12 mouse cellular contexts compared by ENCODE assay signal in the genomic region with DNA sequence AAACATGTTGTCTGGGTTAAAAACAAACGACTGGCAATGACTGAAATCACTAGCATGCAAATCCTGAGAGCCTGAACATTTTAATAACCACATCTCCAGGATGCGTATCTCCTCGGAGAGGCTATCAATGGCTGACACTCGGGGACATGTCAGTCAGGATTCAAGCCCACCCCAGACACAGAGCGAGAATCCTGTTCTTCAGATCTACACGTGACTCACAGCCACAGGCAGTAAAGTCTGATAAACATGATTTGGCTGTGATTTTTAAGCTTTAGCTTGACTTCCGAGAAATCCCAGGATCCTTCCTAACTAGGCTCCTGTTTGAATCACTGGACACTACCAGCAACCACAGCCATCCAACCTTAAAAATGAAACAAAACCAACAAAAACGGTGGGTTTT. TPM values are rescaled to one million over a fixed set of nuclear protein-coding genes. Genes with fewer than 3 reads are reported as not detected.
DNase-seq lines count a peak whose midpoint lies in the region; ATAC-seq and TF ChIP-seq lines count a peak whose summit lies in the region.
"Had no signal": no experiment of that assay in that cellular context is flagged by ENCODE, and none has a peak within 500 bp of the region (broad histone marks: within the 10 kb centered on the region; RNA-seq: fewer than 3 reads in every experiment).

No protein-coding gene starts in this region.

- H3K36me3 ChIP-seq in heart, embryonic 15.5 days: no peaks in the 10 kb centered on the region
- H3K36me3 ChIP-seq in forebrain, embryonic 14.5 days (ENCODE audit: control insufficient read depth, insufficient read depth, low read length): no peaks in the 10 kb centered on the region
- no peaks in the 10 kb centered on the region for H3K36me3 ChIP-seq in midbrain, embryonic 14.5 days (ENCODE audit: control insufficient read depth, insufficient read depth, low read length)

- no peak for TF ChIP-seq CTCF in brain, embryonic 14.5 days (IDR thresholded peaks at IDR 0.05; ENCODE audit: borderline replicate concordance, extremely low read depth, insufficient read depth, insufficient read length)

- TF ChIP-seq POLR2A in brain, embryonic 14.5 days (IDR thresholded peaks at IDR 0.05; ENCODE audit: borderline replicate concordance, extremely low read depth, insufficient read depth, insufficient read length, poor library complexity, severe bottlenecking): no peak

- 27% methylated on average over 8 of the region's 8 CpGs for WGBS in heart, embryonic 15.5 days
- 15% methylated on average over 8 of the region's 8 CpGs for WGBS in forebrain, embryonic 14.5 days
- 7% methylated on average over 8 of the region's 8 CpGs for WGBS in midbrain, embryonic 14.5 days

- no peaks in the 10 kb centered on the region for H3K9me3 ChIP-seq in heart, embryonic 15.5 days (replicated peaks)
- no peaks in the 10 kb centered on the region for H3K9me3 ChIP-seq in forebrain, embryonic 14.5 days (replicated peaks; ENCODE audit: control insufficient read depth, low read length)
- no peaks in the 10 kb centered on the region for H3K9me3 ChIP-seq in midbrain, embryonic 14.5 days (ENCODE audit: control insufficient read depth, low read length)

- no peak for DNase-seq in heart, postnatal 14 days
- DNase-seq in brain, embryonic 14.5 days (ENCODE audit: low read depth): peak; percentile 72
- no peak for DNase-seq in forebrain, embryonic 14.5 days (ENCODE audit: low spot score)
- peak; percentile 64 for DNase-seq in midbrain, embryonic 14.5 days
- no peak for DNase-seq in layer of hippocampus, postnatal 14 days (ENCODE audit: low spot score in 2 of 2)
- no peak for DNase-seq in cerebellum, adult 9-10 months
- DNase-seq: cerebellum, adult 11-12 months; embryo, embryonic 11 days; liver had no signal

- ATAC-seq in heart, embryonic 15.5 days (replicated peaks; ENCODE audit: insufficient number of reproducible peaks, insufficient read depth, low FRiP score, low read depth): no peak
- peak; percentile 36; the same call in 1 of the 2 replicates for ATAC-seq in forebrain, embryonic 14.5 days
- ATAC-seq in midbrain, embryonic 14.5 days (ENCODE audit: low FRiP score, low TSS enrichment): peak; percentile 77; the same call in 1 of the 2 replicates
- ATAC-seq in CD4-positive, CD25-positive, alpha-beta regulatory T cell, adult 4 months: no peak
- ATAC-seq: lung, postnatal 0 days had no signal

- H3K9ac ChIP-seq in heart, embryonic 15.5 days: no peak overlapping the region
- H3K9ac ChIP-seq in forebrain, embryonic 14.5 days (ENCODE audit: low read length): no peak overlapping the region; the same call in 1 of the 2 replicates
- H3K9ac ChIP-seq in midbrain, embryonic 14.5 days (replicated peaks; ENCODE audit: low read length): no peak overlapping the region; the same call in 1 of the 2 replicates

- H3K4me2 ChIP-seq in heart, embryonic 15.5 days: peak overlapping the region; percentile 18
- peak overlapping the region; percentile 36 for H3K4me2 ChIP-seq in forebrain, embryonic 14.5 days (ENCODE audit: low read length)
- peak overlapping the region; percentile 42 for H3K4me2 ChIP-seq in midbrain, embryonic 14.5 days (ENCODE audit: low read length)

- no peak overlapping the region for H3K27ac ChIP-seq in heart, embryonic 15.5 days
- H3K27ac ChIP-seq in forebrain, embryonic 14.5 days (ENCODE audit: low read depth, low read length): peak overlapping the region; percentile 0; the same call in 1 of the 2 replicates
- no peak overlapping the region; the same call in 1 of the 2 replicates for H3K27ac ChIP-seq in midbrain, embryonic 14.5 days (replicated peaks; ENCODE audit: low read depth, low read length)

- intact Hi-C loops in heart, postnatal 14 days (cut with DNase I): no loop called here

- H3K4me1 ChIP-seq in heart, embryonic 15.5 days (replicated peaks): peaks cover 17% of the 10 kb centered on the region
- H3K4me1 ChIP-seq in forebrain, embryonic 14.5 days (ENCODE audit: control insufficient read depth, insufficient read depth, low read length): peaks cover 46% of the 10 kb centered on the region
- H3K4me1 ChIP-seq in midbrain, embryonic 14.5 days (ENCODE audit: control insufficient read depth, insufficient read depth, low read length): peaks cover 65% of the 10 kb centered on the region

- H3K4me3 ChIP-seq in heart, embryonic 15.5 days: no peak overlapping the region
- no peak overlapping the region for H3K4me3 ChIP-seq in forebrain, embryonic 14.5 days (ENCODE audit: low read depth, low read length)
- H3K4me3 ChIP-seq in midbrain, embryonic 14.5 days (replicated peaks; ENCODE audit: low read depth, low read length): no peak overlapping the region

- H3K27me3 ChIP-seq in heart, embryonic 15.5 days: no peaks in the 10 kb centered on the region
- H3K27me3 ChIP-seq in forebrain, embryonic 14.5 days (replicated peaks; ENCODE audit: control insufficient read depth, insufficient read depth, low read length): no peaks in the 10 kb centered on the region
- H3K27me3 ChIP-seq in midbrain, embryonic 14.5 days (ENCODE audit: control insufficient read depth, insufficient read depth, low read length): no peaks in the 10 kb centered on the region

RNA-seq across cellular contexts. Expression of a gene that starts 44.8 kb away (rescaled TPM):
- polyA plus RNA-seq in heart, embryonic 15.5 days (2015; fragmentation: Nextera tagmentation; extraction: Ambion mirVana): 33.3 and 39.8 TPM in 2 replicates
- 10 to 100 TPM; 73.0 to 77.0 TPM for total RNA-seq in heart, postnatal 14 days (2021)
- 237 and 262 TPM in 2 replicates for polyA plus RNA-seq in brain, embryonic 14.5 days (2012; rRNA removed)
- polyA plus RNA-seq in forebrain, embryonic 14.5 days (2014; fragmentation: Nextera tagmentation; extraction: Ambion mirVana): 69.4 and 92.3 TPM in 2 replicates
- 142 and 160 TPM in 2 replicates for polyA plus RNA-seq in midbrain, embryonic 14.5 days (2014; fragmentation: Nextera tagmentation; extraction: Ambion mirVana)
- polyA plus RNA-seq in CD4-positive, CD25-positive, alpha-beta regulatory T cell, adult 4 months (2017; shearing (Covaris generic)): not detected
- 10 to 100 TPM; 49.1 to 69.6 TPM for total RNA-seq in layer of hippocampus, postnatal 14 days (2021)

Comparison
In these comparisons a context has a peak if more than half of its experiments do, and no peak if none do; other contexts are left out.
1. ATAC-seq: peak in forebrain, embryonic 14.5 days (single experiment) and midbrain, embryonic 14.5 days (single experiment); none in heart, embryonic 15.5 days (single experiment) and CD4-positive, CD25-positive, alpha-beta regulatory T cell, adult 4 months (single experiment).
2. DNase-seq: peak in brain, embryonic 14.5 days (single experiment) and midbrain, embryonic 14.5 days (single experiment); none in heart, postnatal 14 days (0 of 2), forebrain, embryonic 14.5 days (single experiment), layer of hippocampus, postnatal 14 days (0 of 2) and cerebellum, adult 9-10 months (single experiment).
3. RNA of a gene that starts 44.8 kb away (polyA plus RNA-seq): 237 to 262 TPM in brain, embryonic 14.5 days, 142 to 160 TPM in midbrain, embryonic 14.5 days, 69.4 to 92.3 TPM in forebrain, embryonic 14.5 days and 33.3 to 39.8 TPM in heart, embryonic 15.5 days; not detected in CD4-positive, CD25-positive, alpha-beta regulatory T cell, adult 4 months; every median in the first group is over 10 times any median in the second.
4. Peak in every context shown above with its lines, with median percentiles within 50 percentile points of each other: H3K4me2 ChIP-seq.